Mouse (Mus musculus) naive thymus-derived CD4-positive, alpha-beta T cell, adult 2 months (primary cell): ENCODE measurements at regions not wholly inside any gene's neighbourhood (a gene's known extent, or its start where the extent isn't known, plus 50 kb on each side); places are given as distances from the start of the nearest gene placed in this dataset.
A peak's percentile ranks its signal among the peaks of the same experiment; 100 is the strongest.
"Not testable (repeated sequence)": the region's sequence is repeated elsewhere in the genome, so short reads cannot be mapped to it uniquely, and the experiment has no call there.

Experiments used
- DNase-seq: peaks from one replicate; pipeline ENCODE4 v3.0.0-alpha.2; 2011; ENCODE audit warnings: low read depth

- DNase-seq = no peak
Measured at GRCm38 (mm10) chr14:102794898-102795297, 187.5 kb downstream of the Kctd12 start.

- no peak for DNase-seq
Measured at GRCm38 (mm10) chr14:102793753-102794152, 188.7 kb downstream of the Kctd12 start.

- no peak for DNase-seq
Measured at GRCm38 (mm10) chr14:102790916-102791315, 191.5 kb downstream of the Kctd12 start.

- no peak for DNase-seq
Measured at GRCm38 (mm10) chr14:102782227-102782626, 200.2 kb downstream of the Kctd12 start.

GRCm38 (mm10) chr14:102769716-102770115 is 212.7 kb downstream of the Kctd12 start:
- DNase-seq = peak; percentile 5

GRCm38 (mm10) chr14:102748687-102749086 is 233.8 kb downstream of the Kctd12 start:
- no peak for DNase-seq

GRCm38 (mm10) chr14:102742331-102742730 is 240.1 kb downstream of the Kctd12 start:
- no peak for DNase-seq

GRCm38 (mm10) chr14:102736656-102737055 is 245.8 kb downstream of the Kctd12 start:
- DNase-seq = no peak

- not testable (repeated sequence) for DNase-seq
Measured at GRCm38 (mm10) chr14:102733718-102734117, 248.7 kb downstream of the Kctd12 start.

- no peak for DNase-seq
Measured at GRCm38 (mm10) chr14:102731746-102732145, 250.7 kb downstream of the Kctd12 start.

GRCm38 (mm10) chr14:102722633-102723032 is 259.8 kb downstream of the Kctd12 start:
- DNase-seq = no peak

GRCm38 (mm10) chr14:102718558-102718957 is 263.9 kb downstream of the Kctd12 start:
- no peak for DNase-seq

- no peak for DNase-seq
Measured at GRCm38 (mm10) chr14:102712600-102712999, 269.8 kb downstream of the Kctd12 start.

- DNase-seq = no peak
Measured at GRCm38 (mm10) chr14:102706704-102707336, 275.6 kb downstream of the Kctd12 start.

- DNase-seq = no peak
Measured at GRCm38 (mm10) chr14:102701108-102701507, 281.3 kb downstream of the Kctd12 start.

- DNase-seq = no peak
Measured at GRCm38 (mm10) chr14:102700457-102700856, 282.0 kb downstream of the Kctd12 start.

GRCm38 (mm10) chr14:102699015-102699414 is 283.4 kb downstream of the Kctd12 start:
- DNase-seq = no peak

- no peak for DNase-seq
Measured at GRCm38 (mm10) chr14:102686791-102687190, 295.6 kb downstream of the Kctd12 start.

GRCm38 (mm10) chr14:102676582-102676981 is 305.9 kb downstream of the Kctd12 start:
- no peak for DNase-seq

- DNase-seq = no peak
Measured at GRCm38 (mm10) chr14:102674635-102675034, 307.8 kb downstream of the Kctd12 start.

- no peak for DNase-seq
Measured at GRCm38 (mm10) chr14:102673724-102674123, 308.7 kb downstream of the Kctd12 start.

GRCm38 (mm10) chr14:102663240-102663639 is 319.2 kb downstream of the Kctd12 start:
- no peak for DNase-seq

GRCm38 (mm10) chr14:102660351-102660750 is 322.1 kb downstream of the Kctd12 start:
- DNase-seq = no peak

- no peak for DNase-seq
Measured at GRCm38 (mm10) chr14:102656235-102656634, 326.2 kb downstream of the Kctd12 start.
